Mouse (Mus musculus) stomach, embryonic 14.5 days (tissue): ENCODE measurements around the gene Fbxo9. TPM values are rescaled to one million over a fixed set of nuclear protein-coding genes. Genes with fewer than 3 reads are reported as not detected.
"Not testable (repeated sequence)": the region's sequence is repeated elsewhere in the genome, so short reads cannot be mapped to it uniquely, and the experiment has no call there.

ENCODE experiments used
- ATAC-seq: fragments of 200-750 bp; cut with Nextera tagmentation; 2 replicates; pipeline ENCODE4 v1.8.0; 2017; ENCODE audit warnings: low read depth, moderate TSS enrichment; ENCODE audit not compliant: insufficient number of reproducible peaks, insufficient read depth, low FRiP score
- H3K27ac ChIP-seq: fragments of 300-500 bp; sonication (generic); 2 replicates; pipeline ENCODE4 v1.5.1; 2014; ENCODE audit warnings: mild to moderate bottlenecking, low read length, moderate library complexity, mixed read lengths
- H3K27me3 ChIP-seq: fragments of 300-500 bp; sonication (generic); 2 replicates; pipeline ENCODE4 v1.6.1; 2014; ENCODE audit warnings: low read length, control low read depth, mixed read lengths; ENCODE audit not compliant: control insufficient read depth, insufficient read depth
- H3K36me3 ChIP-seq: fragments of 300-500 bp; sonication (generic); 2 replicates; pipeline ENCODE4 v1.6.1; 2014; ENCODE audit warnings: mild to moderate bottlenecking, control low read depth, low read length, moderate library complexity, mixed read lengths; ENCODE audit not compliant: control insufficient read depth, insufficient read depth
- H3K4me1 ChIP-seq: fragments of 300-500 bp; sonication (generic); 2 replicates; pipeline ENCODE4 v1.6.1; 2014; ENCODE audit warnings: low read length, control low read depth, mixed read lengths; ENCODE audit not compliant: control insufficient read depth, insufficient read depth
- H3K4me2 ChIP-seq: fragments of 300-500 bp; sonication (generic); replicated peaks from 2 replicates; pipeline ENCODE4 v1.6.1; 2014; ENCODE audit warnings: low read depth, low read length, control low read depth
- H3K4me3 ChIP-seq: fragments of 300-500 bp; sonication (generic); 2 replicates; pipeline ENCODE4 v1.5.1; 2014; ENCODE audit warnings: low read depth, low read length, control low read depth
- H3K9ac ChIP-seq: fragments of 300-500 bp; sonication (generic); replicated peaks from 2 replicates; pipeline ENCODE4 v1.6.1; 2014; ENCODE audit warnings: low read depth, mild to moderate bottlenecking, control low read depth, low read length, moderate library complexity, mixed read lengths
- H3K9me3 ChIP-seq: fragments of 300-500 bp; sonication (generic); 2 replicates; pipeline ENCODE4 v1.6.1; 2016; ENCODE audit warnings: low read depth, low read length, control low read depth; ENCODE audit not compliant: control insufficient read depth
- WGBS: fragments of 180-500 bp; shearing (Covaris S2); extraction: QIAGEN DNeasy Blood & Tissue Kit; methylation state at CpG from one replicate; pipeline ENCODE4 v1.1.7; 2014; 5-methylcytosine and 5-hydroxymethylcytosine counted together
- polyA plus RNA-seq: library from polyadenylated mRNA; unstranded; fragments of >200 nt; fragmentation: Nextera tagmentation; extraction: Ambion mirVana; gene quantifications from 2 replicates; pipeline ENCODE4 v1.2.1, GENCODE M21; 2014

The Fbxo9 gene
- 37.8 and 39.9 TPM in 2 replicates for polyA plus RNA-seq

DNA sequence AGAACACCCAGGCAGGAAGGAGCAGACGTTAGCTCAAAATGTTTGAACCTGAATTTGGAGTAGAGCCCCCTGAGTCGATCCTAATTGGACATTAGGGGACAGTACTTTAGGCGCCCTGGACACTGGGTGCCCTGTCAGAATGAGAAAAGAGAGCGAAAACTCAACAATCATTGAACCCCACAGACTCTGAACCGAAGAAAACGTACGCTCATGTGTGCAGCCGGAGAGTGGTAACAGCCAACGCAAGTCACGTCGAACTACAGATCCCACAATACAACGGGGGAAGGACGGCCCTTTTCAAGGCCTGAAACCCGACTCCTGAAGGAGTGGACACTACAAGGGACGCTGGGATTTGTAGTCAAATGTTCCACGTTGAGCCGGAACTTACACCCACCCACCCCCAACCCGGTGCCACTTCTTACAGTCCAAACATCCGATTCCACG, at the start of gene Fbxo9, which contains the start of gene Ick:
TSS of gene Fbxo9 (minus strand) at position 270 of the 444 bp plus-strand sequence.
TSS of gene Ick (plus strand) at position 397 of the 444 bp plus-strand sequence.
- H3K36me3 ChIP-seq = 0 out of 2 replicates have a peak, but pooled peaks cover 3% of the 10 kb centered on the region
- peaks cover 8% of the 10 kb centered on the region; the same call in 1 of the 2 replicates for H3K4me1 ChIP-seq
- no peaks in the 10 kb centered on the region for H3K27me3 ChIP-seq
- H3K4me3 ChIP-seq = peak within 1 kb of the TSS; percentile 89
- ATAC-seq = peak; percentile 94
- H3K4me2 ChIP-seq = peak within 1 kb of the TSS; percentile 89
- peak within 1 kb of the TSS; percentile 95 for H3K27ac ChIP-seq
- under 1% methylated on average over 20 of the region's 20 CpGs for WGBS
- H3K9ac ChIP-seq = peak within 1 kb of the TSS; percentile 76
- no peaks in the 10 kb centered on the region for H3K9me3 ChIP-seq

DNA sequence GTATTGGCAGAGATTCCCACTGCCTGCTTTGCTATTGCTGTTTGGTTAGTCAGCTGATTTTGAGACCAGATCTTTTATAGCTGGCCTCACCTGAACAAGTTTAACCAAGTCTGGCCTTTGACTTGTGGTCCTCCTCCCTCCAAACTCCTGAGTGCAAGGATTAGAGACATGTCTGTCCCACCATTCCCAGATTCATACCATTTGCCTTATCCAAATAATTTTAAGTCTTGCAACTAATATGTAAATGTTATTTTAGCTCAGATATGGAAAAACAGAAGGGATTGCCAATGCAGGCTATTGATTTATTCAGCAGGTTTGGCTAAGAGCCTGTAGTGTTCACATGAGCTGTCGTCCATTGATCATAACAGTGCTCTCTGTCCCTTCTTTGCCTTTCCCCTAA, 48.4 kb upstream of the Fbxo9 start:
- H3K9ac ChIP-seq = no peak overlapping the region
- no peak overlapping the region for H3K4me3 ChIP-seq
- H3K36me3 ChIP-seq = peaks cover 54% of the 10 kb centered on the region
- H3K9me3 ChIP-seq = no peaks in the 10 kb centered on the region
- WGBS = 91% methylated on average over 1 of the region's 1 CpGs
- no peak for ATAC-seq
- no peaks in the 10 kb centered on the region for H3K4me1 ChIP-seq
- H3K27ac ChIP-seq = no peak overlapping the region
- H3K27me3 ChIP-seq = no peaks in the 10 kb centered on the region
- no peak overlapping the region for H3K4me2 ChIP-seq

DNA sequence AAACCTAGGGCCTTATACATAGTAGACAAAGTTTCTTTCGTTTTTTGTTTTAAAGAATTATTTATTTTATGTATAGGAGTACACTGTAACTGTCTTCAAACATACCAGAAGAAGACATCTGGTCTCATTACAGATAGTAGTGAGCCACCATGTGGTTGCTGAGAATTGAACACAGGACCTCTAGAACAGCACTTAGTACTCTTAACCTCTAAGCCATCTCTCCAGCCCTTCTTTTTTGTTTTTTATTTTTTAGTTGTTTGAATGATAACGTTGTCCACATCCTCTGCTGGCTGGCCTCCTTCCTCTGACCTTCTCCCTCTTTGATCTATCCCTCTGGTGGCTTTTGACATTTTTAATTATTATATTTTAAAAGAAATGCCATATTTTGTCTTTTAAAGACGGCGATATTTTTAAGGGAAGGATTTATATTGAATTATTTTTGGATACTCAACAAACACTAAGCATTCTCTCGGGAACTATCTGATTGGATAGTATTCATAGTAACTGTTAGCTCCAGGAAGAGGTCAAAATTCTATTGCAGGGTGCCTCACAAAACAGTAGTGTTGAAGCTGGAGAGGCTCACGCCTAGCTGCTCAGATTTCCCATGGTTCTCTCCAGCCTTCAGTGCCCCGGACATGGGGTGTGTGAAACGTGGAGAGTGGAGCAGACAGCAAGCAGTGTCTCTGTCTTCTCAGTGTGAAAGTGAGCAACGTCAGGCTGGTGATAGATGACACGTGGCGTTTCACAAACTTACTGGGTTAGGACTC, 45.5 kb upstream of the Fbxo9 start:
- no peak for ATAC-seq
- H3K4me2 ChIP-seq = no peak overlapping the region

DNA sequence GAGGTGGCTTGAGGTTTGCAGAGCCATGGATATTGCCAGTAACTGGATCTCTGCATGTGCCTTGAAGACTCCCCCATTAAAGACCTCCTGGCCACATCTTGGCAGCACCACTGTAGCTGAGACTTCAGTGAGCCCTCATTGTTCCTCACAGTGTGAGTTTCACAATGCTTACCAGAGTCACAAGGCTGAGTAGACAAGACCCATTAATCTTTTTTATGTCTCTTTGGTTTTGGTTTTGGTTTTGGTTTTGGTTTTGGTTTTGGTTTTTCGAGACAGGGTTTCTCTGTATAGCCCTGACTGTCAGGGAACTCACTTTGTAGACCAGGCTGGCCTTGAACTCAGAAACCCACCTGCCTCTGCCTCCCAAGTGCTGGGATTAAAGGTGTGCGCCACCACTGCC, 40.9 kb upstream of the Fbxo9 start:
- H3K27ac ChIP-seq, H3K36me3 ChIP-seq, H3K4me2 ChIP-seq, H3K9me3 ChIP-seq, H3K4me1 ChIP-seq, H3K27me3 ChIP-seq, ATAC-seq, H3K4me3 ChIP-seq, H3K9ac ChIP-seq: not testable (repeated sequence)
- 93% methylated on average over 2 of the region's 2 CpGs for WGBS

More for the DNA sequence above, 45.5 kb upstream of the Fbxo9 start:
- H3K9me3 ChIP-seq = no peaks in the 10 kb centered on the region
- no peak overlapping the region for H3K9ac ChIP-seq
- H3K27me3 ChIP-seq = no peaks in the 10 kb centered on the region
- no peak overlapping the region for H3K4me3 ChIP-seq
- no peak overlapping the region for H3K27ac ChIP-seq
- 74% methylated on average over 11 of the region's 11 CpGs for WGBS
- no peaks in the 10 kb centered on the region for H3K4me1 ChIP-seq
- peaks cover 29% of the 10 kb centered on the region for H3K36me3 ChIP-seq

DNA sequence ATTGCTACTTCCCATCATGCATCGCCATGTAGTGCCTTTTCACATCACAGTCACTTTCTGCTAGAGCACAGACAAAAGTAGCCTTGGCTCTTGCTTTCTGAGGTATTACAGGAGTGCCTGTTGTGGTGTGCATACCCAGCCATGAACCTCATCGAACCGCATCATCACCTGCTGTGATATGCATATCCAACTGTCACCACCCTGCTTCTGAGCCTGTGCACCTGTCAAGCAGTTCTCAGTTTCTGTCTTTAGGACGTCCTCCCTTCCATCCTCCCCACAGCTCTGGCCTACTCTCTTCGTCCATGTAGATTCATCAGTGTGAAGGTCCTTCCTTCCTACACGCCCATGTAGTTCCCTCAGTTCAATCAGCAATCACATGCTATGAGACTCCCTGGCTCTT, 39.3 kb upstream of the Fbxo9 start:
- H3K9ac ChIP-seq = no peak overlapping the region
- ATAC-seq = no peak
- no peaks in the 10 kb centered on the region for H3K9me3 ChIP-seq
- WGBS = 93% methylated on average over 6 of the region's 6 CpGs
- no peaks in the 10 kb centered on the region for H3K27me3 ChIP-seq
- H3K4me3 ChIP-seq = no peak overlapping the region
- H3K27ac ChIP-seq = no peak overlapping the region
- no peaks in the 10 kb centered on the region for H3K4me1 ChIP-seq
- H3K36me3 ChIP-seq = peaks cover 6% of the 10 kb centered on the region
- H3K4me2 ChIP-seq = no peak overlapping the region

DNA sequence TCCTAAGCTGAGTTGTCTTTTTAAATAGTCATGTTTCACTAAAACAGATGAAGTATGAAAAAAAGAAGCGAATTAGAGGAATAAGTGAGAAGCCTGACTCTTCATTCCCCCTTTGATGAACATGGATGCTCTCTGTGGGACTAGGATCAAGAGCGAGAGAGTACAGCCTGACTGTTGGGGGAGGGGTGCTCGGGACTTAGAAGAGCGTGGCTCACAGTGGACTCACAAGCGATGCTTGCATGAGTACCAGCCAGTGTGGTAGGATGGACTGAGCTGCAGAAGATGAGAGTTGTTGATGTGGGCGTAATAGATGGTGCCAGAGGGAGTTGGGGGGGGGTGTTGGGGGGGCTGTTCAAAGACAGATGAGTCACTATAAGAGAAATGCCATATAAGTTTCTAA, 37.8 kb upstream of the Fbxo9 start:
- peaks cover 6% of the 10 kb centered on the region; the same call in 1 of the 2 replicates for H3K9me3 ChIP-seq
- H3K9ac ChIP-seq = no peak overlapping the region
- H3K27ac ChIP-seq = no peak overlapping the region
- 0 out of 2 replicates have a peak, but pooled peaks have one; percentile 42 for ATAC-seq
- no peak overlapping the region for H3K4me3 ChIP-seq
- H3K4me1 ChIP-seq = no peaks in the 10 kb centered on the region
- WGBS = 79% methylated on average over 6 of the region's 6 CpGs
- H3K4me2 ChIP-seq = no peak overlapping the region
- H3K27me3 ChIP-seq = no peaks in the 10 kb centered on the region
- H3K36me3 ChIP-seq = peaks cover 13% of the 10 kb centered on the region

DNA sequence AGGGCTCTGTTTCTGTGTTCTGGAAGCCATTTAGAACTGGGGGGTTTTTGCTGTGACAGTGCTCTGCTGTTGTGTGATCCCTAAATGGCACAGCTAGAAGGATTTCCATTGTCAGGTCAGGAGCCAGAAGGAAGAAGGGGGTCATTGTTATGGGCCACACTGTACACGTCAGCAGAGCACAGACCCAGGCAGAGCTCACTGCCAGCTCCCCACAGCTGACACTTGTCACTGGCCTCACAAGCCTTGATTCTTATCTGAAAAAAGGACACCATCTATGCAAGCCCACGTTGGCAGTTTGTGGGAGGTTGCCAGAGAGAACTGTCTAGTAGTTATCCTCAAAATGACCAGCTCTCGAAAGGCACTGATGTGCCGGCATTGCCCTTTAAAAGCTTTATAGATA, 37.2 kb upstream of the Fbxo9 start:
- peak; percentile 42; the same call in 1 of the 2 replicates for ATAC-seq
- Histone ChIP-seq H3K36me3 (peaks cover 18% of the 10 kb centered on the region), H3K9ac (no peak overlapping the region), H3K27me3 (no peaks in the 10 kb centered on the region), H3K9me3 (peaks cover 7% of the 10 kb centered on the region; the same call in 1 of the 2 replicates), H3K4me1 (no peaks in the 10 kb centered on the region), H3K4me2 (no peak overlapping the region), H3K27ac (no peak overlapping the region), H3K4me3 (no peak overlapping the region)
- 64% methylated on average over 4 of the region's 4 CpGs for WGBS

DNA sequence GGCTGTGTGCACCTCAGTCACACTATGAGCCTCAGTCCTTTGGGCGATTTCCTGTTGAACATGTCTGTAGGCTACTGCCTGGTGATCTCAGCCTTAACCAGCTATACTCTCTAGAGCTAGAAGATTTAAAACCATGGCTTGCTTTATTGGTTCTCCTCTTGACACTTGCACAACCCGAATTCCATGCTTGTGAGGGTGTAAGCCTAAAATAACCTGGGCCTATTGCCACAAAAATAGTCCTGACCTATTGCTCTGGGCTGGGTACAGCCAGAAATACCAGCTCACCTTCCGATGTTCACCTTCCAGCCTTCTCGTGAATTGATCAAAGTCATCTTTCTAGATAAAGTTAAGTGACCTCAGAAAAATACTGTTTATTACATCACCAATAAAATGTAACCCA, 30.6 kb upstream of the Fbxo9 start:
- H3K27ac ChIP-seq = no peak overlapping the region
- no peak overlapping the region for H3K9ac ChIP-seq
- peaks cover 7% of the 10 kb centered on the region; the same call in 1 of the 2 replicates for H3K9me3 ChIP-seq
- WGBS = 85% methylated on average over 4 of the region's 4 CpGs
- H3K4me3 ChIP-seq = no peak overlapping the region
- H3K36me3 ChIP-seq = peaks cover 22% of the 10 kb centered on the region
- no peaks in the 10 kb centered on the region for H3K27me3 ChIP-seq
- H3K4me1 ChIP-seq = no peaks in the 10 kb centered on the region
- no peak for ATAC-seq
- no peak overlapping the region for H3K4me2 ChIP-seq
